Mouse (Mus musculus) cerebellum, adult 11 months (tissue): Measurements from ENCODE around the gene Zranb2.

Source experiments
- DNase-seq: peaks from one replicate; pipeline ENCODE4 v3.0.0; 2022

The Zranb2 gene

GRCm38 (mm10) chr3:157579376-157579775, 45.4 kb downstream of the Zranb2 start:
- DNase-seq = no peak

- no peak for DNase-seq
Measured at GRCm38 (mm10) chr3:157580299-157580698, 46.3 kb downstream of the Zranb2 start.

- no peak for DNase-seq
Measured at GRCm38 (mm10) chr3:157581755-157582154, 47.8 kb downstream of the Zranb2 start.

- DNase-seq = no peak
Measured at GRCm38 (mm10) chr3:157582626-157583405, 48.9 kb downstream of the Zranb2 start.

GRCm38 (mm10) chr3:157597837-157598379, 63.9 kb downstream of the Zranb2 start:
- no peak for DNase-seq
